Mouse (Mus musculus) adrenal gland, adult 8-10 months (tissue): ENCODE results near the gene Per1. TPM values are rescaled to one million over a fixed set of nuclear protein-coding genes. Genes with fewer than 3 reads are reported as not detected.
A peak's percentile ranks its signal among the peaks of the same experiment; 100 is the strongest.

ENCODE experiments used
- DNase-seq: peaks from one replicate; pipeline ENCODE4 v3.0.0; 2022
- total RNA-seq, 4 experiments: library from RNA; stranded (reverse); gene quantifications; 2 replicates each; pipeline ENCODE4 v1.2.4; 2022

The Per1 gene
- total RNA-seq, 4 experiments from 2014 or later = 30.0 to 119 (median 51.6) TPM

GRCm38 (mm10) chr11:69116843-69117242 lies 21.8 kb downstream of the Per1 start:
- no peak for DNase-seq

DNA sequence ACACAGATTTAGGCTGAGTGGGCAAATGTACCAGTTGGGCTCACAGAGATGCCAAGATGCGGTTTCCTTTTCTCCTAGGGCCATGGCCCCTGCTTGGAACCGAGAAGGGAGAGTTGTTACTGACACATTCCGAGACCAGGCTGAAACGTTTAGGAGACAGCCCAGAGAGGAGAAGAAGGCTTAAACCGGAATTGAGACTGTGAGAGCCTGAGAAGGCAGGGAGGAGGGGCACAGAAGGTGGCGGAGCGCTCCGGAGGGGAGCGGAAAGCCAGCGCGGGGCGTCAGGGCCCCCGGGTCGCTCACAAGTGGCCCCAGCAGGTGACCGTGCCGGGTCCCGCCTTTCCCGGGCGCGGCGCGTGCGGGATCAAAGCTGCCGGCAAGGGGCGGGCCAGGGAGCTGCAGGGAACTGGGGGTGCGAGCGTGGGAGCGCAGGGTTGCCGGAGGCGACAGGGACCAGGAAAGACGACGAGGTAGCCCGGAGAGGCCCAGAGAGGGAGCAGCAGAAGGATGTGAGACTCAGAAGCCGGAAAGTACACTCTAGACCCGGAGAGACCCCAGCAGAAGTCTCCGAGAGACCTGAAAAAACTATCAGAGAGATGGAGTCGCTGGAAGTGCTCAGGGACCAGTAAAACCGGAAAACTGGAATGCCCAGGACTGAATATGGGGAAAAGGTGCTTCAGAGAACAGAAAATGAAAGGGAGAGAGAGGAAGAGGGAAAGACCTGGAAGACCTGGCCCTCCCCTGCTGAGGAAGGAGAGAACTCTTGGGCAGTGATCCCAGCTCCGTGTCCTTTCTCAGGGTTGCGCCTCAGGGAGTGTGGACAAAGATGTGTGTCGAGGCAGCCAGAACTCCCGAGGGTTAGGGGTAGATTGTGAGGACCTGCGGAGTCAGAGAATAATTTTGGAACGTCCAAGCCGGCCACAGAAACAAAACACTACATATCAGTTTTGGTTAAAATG lies 23.0 kb downstream of the Per1 start:
- DNase-seq = no peak

DNA sequence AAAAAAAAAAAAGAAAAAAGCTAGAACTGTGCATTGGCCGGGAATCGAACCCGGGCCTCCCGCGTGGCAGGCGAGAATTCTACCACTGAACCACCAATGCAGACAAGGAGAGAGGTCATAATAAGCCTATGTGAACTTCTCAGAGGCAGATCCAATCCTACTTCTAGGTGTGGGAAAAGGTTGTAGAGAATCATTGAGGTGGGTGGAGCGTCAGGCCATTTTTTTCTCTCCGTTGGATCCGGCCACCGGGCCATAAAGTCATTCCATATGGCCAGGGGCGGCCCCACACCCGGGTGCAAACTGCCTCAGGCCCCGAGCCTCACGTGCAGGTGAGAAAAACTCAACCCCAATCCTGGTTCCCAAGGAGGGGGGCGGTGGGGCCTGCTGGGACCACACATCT lies 23.7 kb downstream of the Per1 start:
- DNase-seq = no peak

DNA sequence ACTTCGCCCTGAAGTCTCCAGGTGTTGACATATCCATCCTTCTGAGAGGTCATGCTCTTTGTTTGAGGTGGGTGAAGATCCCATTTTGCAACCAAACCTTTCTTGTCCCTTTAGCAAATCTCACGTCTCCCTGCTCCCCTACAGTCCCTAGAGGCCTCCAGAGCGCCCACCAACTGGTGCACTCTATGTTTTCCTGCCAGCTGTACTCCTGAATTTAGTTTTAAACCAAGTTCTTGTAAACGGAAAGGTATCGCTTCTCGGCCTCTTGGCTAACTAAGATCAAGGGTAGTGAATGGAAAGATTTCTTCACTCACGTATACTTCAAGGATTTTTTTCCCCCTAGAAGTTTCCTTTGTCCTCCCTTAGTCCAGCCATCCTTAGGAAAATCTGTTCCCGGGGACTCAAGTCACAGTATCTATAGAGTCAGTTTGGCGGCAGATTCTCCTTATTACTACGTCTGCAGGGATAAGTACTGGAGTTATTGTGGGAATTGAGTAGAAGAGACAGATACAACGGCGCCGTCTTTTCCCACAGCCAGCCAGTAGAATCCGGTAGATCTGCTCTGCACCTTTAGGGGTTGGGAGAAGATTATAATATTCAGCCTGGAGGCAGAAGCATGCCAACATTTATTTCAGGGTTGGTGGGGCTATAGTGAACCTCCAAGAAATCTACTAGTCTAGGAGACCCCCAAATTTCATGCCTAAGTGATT lies 24.6 kb downstream of the Per1 start:
- no peak for DNase-seq

- DNase-seq = no peak
Measured at GRCm38 (mm10) chr11:69120221-69121000, 25.4 kb downstream of the Per1 start, which contains the start of gene Hes7. Hes7 (plus strand) TSS chr11:69120404.

DNA sequence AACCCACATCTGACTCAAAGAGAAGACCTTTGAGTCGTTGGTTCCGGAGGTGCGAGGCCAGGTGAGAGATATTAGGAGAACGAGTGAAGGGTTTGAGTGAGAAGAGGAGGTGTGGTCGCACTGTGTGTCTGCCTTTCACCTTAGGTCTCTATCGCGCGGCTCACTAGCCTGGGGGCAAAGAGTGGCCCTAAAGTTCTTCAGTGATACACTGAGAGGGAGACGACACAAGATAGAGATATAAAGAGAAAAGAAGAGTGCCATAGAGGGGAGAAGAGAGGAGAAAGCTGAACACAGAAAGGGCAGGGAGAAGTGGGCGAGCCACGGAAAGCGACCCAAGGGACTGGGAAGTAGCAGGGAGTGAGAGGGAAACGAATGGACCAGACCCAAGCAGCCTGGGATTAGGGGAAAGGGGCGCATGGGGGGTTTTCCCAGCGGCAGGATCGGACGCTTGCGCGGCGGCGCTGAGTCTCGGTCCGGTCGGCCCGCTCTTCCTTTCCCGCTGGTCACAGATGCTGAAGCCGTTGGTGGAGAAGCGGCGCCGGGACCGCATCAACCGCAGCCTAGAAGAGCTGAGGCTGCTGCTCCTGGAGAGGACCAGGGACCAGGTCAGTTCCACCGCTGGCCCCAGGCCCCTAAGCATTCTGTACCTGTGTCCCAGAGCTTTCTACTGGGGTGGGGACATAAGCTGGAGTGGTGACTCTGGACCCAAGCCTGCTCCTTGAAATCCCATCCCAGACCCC lies 26.2 kb downstream of the Per1 start:
- no peak for DNase-seq

- DNase-seq = no peak
Measured at GRCm38 (mm10) chr11:69121741-69122335, 26.8 kb downstream of the Per1 start.

- DNase-seq = peak; percentile 83
Measured at GRCm38 (mm10) chr11:69122336-69122951, 27.4 kb downstream of the Per1 start, which contains the start of gene 9130213A22Rik. 9130213A22Rik (minus strand) TSS chr11:69122589.

- DNase-seq = peak; percentile 88
Measured at GRCm38 (mm10) chr11:69123056-69123692, 28.2 kb downstream of the Per1 start.

GRCm38 (mm10) chr11:69123693-69124497 lies 28.9 kb downstream of the Per1 start:
- DNase-seq = peak; percentile 86

DNA sequence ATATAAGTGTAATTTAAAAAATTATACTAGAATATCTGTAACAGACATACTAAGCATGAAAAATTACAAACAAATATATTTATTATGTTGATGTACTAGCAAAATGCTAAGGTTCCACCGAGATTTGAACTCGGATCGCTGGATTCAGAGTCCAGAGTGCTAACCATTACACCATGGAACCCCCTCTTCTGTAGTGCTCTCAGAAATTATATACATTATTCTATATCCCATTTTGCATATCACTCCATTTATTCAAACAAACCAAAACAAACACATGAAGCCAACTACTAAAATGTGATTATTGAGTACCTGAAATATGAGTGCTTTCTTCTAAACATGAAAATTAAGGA lies 29.5 kb downstream of the Per1 start:
- DNase-seq = no peak

DNA sequence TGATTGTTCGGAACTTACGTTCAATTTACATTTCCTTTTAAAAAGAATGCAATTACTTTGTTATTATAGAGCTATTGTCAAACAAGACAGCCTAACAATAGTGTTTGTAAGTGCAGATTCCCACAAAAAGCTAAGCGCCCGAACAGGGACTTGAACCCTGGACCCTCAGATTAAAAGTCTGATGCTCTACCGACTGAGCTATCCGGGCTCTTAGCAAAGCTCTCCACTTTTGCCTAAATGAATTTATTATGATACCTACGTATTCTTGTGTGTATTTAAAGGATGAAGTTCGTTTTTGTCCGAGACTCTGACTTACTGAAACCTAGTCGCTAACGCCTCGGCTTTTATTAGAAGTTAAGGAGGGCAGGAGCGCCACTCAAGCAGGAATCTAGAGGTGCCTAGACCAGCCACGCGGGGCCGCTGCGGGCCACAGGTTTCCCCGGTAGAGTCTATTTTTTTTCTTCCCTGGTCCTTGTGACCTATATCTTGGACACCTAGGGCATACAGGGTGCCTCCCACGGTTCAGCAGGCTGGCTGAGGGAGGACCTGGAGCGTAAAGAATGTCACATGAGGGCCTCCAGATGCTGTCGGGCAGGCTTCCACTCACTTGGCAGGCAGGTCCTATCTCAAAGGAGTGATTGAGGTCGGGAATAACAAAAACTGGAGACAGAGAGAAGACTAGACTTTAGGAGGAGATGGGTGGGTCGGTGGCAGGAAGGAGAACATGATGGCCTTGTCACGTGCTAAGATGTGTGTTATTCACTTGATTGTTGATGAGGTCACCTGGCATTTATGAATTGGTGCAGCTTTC lies 30.2 kb downstream of the Per1 start:
- peak; percentile 81 for DNase-seq

DNA sequence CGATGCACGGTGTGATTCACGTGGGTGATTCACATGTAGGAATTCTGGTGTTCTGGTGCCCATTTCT lies 30.7 kb downstream of the Per1 start, which contains the start of gene Aloxe3:
Aloxe3 (plus strand) TSS at position 45 of the 67 bp plus-strand sequence.
- no peak for DNase-seq

- DNase-seq = no peak
Measured at GRCm38 (mm10) chr11:69125919-69126705, 31.1 kb downstream of the Per1 start.

DNA sequence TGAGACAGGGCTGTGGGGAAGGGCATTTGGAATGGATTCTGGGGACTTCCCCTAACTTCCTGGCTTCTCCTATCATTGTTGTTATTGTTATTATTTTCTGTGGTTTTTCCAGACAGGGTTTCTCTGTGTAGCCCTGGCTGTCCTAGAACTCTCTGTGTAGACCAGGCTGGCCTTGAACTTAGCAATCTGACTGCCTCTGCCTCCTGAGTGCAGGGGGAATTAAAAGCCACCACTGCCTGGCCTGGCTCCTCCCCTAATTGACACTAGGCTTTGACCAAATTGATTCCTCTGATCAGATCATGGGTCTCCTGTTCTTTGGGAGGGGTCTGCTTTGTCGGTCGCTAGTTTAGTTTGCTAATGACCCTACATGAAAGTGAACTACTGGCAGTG lies 31.7 kb downstream of the Per1 start:
- no peak for DNase-seq

GRCm38 (mm10) chr11:69128426-69129122 lies 33.6 kb downstream of the Per1 start:
- no peak for DNase-seq

GRCm38 (mm10) chr11:69133566-69133922 lies 38.5 kb downstream of the Per1 start:
- DNase-seq = no peak
